ENCODE assay signal across 23 mouse cellular contexts in genomic region chr5:133940030-133940429, GRCm38 (mm10).
DNase-seq lines count a peak whose midpoint lies in the region; ATAC-seq and TF ChIP-seq lines count a peak whose summit lies in the region.
"Had no signal": no experiment of that assay in that cellular context is flagged by ENCODE, and none has a peak within 500 bp of the region (broad histone marks: within the 10 kb centered on the region; RNA-seq: fewer than 3 reads in every experiment).

No protein-coding gene starts in this region.

- DNase-seq in cerebellum, adult 11-12 months: peak; percentile 55
- DNase-seq in cerebellum, adult 11 months: no peak
- DNase-seq in forebrain, embryonic 11.5 days (ENCODE audit: low spot score): no peak
- DNase-seq in lung, embryonic 14.5 days: peak; percentile 47
- no peak for DNase-seq in lung, postnatal 10 days
- peak; percentile 14 to 46 for DNase-seq in cerebellum, postnatal 36 days
- no peak for DNase-seq in urinary bladder, postnatal 36 days (ENCODE audit: low spot score in 2 of 2)
- DNase-seq: adrenal gland, postnatal 14 days; gastrocnemius, postnatal 10 days; heart, postnatal 10 days; kidney, adult 2 months; kidney, postnatal 10 days; liver, postnatal 0 days; lung, postnatal 14 days; thymus, postnatal 25 days had no signal

- peaks cover 28% of the 10 kb centered on the region for H3K4me1 ChIP-seq in forebrain, embryonic 15.5 days
- peaks cover 4% of the 10 kb centered on the region; the same call in 1 of the 2 replicates for H3K4me1 ChIP-seq in forebrain, embryonic 11.5 days (replicated peaks; ENCODE audit: control insufficient read depth, insufficient read depth, low read length)
- H3K4me1 ChIP-seq in lung, embryonic 14.5 days (ENCODE audit: insufficient read depth): no peaks in the 10 kb centered on the region
- H3K4me1 ChIP-seq: limb, embryonic 12.5 days; stomach, embryonic 15.5 days had no signal

- peak overlapping the region; percentile 78 for H3K27ac ChIP-seq in forebrain, embryonic 15.5 days (replicated peaks)
- H3K27ac ChIP-seq in forebrain, embryonic 11.5 days (ENCODE audit: low read depth, low read length): no peak overlapping the region
- H3K27ac ChIP-seq in lung, embryonic 14.5 days (ENCODE audit: low read depth): no peak overlapping the region
- H3K27ac ChIP-seq: embryonic facial prominence, embryonic 15.5 days; hindbrain, embryonic 12.5 days; limb, embryonic 12.5 days; stomach, embryonic 15.5 days had no signal

- no peak overlapping the region for H3K4me3 ChIP-seq in forebrain, embryonic 15.5 days
- no peak overlapping the region for H3K4me3 ChIP-seq in forebrain, embryonic 11.5 days (ENCODE audit: low read depth, low read length)
- H3K4me3 ChIP-seq in lung, embryonic 14.5 days (ENCODE audit: low read depth, low read length): no peak overlapping the region
- H3K4me3 ChIP-seq: embryonic facial prominence, embryonic 15.5 days; hindbrain, embryonic 12.5 days; limb, embryonic 12.5 days; stomach, embryonic 15.5 days had no signal

- 57% methylated on average over 2 of the region's 2 CpGs for WGBS in forebrain, embryonic 15.5 days
- WGBS in forebrain, embryonic 11.5 days: 88% methylated on average over 2 of the region's 2 CpGs
- WGBS in lung, embryonic 14.5 days: 56% methylated on average over 2 of the region's 2 CpGs

- no peaks in the 10 kb centered on the region for H3K36me3 ChIP-seq in forebrain, embryonic 15.5 days
- H3K36me3 ChIP-seq in forebrain, embryonic 11.5 days (ENCODE audit: control insufficient read depth, insufficient read depth, low read length): no peaks in the 10 kb centered on the region
- H3K36me3 ChIP-seq in lung, embryonic 14.5 days (ENCODE audit: insufficient read depth): no peaks in the 10 kb centered on the region
- H3K36me3 ChIP-seq: embryonic facial prominence, embryonic 15.5 days; hindbrain, embryonic 12.5 days; limb, embryonic 12.5 days; stomach, embryonic 15.5 days had no signal

- no peak overlapping the region for H3K9ac ChIP-seq in forebrain, embryonic 15.5 days (replicated peaks)
- no peak overlapping the region for H3K9ac ChIP-seq in forebrain, embryonic 11.5 days (ENCODE audit: low read length)
- no peak overlapping the region for H3K9ac ChIP-seq in lung, embryonic 14.5 days
- H3K9ac ChIP-seq: embryonic facial prominence, embryonic 15.5 days; hindbrain, embryonic 12.5 days; limb, embryonic 12.5 days; liver, postnatal 0 days; stomach, embryonic 15.5 days had no signal

- no peak for ATAC-seq in forebrain, embryonic 15.5 days (replicated peaks)
- ATAC-seq in forebrain, embryonic 11.5 days (replicated peaks; ENCODE audit: low FRiP score): no peak
- ATAC-seq in lung, embryonic 14.5 days (ENCODE audit: insufficient read depth): no peak; the same call in 1 of the 2 replicates
- ATAC-seq: liver, postnatal 0 days had no signal

- no peaks in the 10 kb centered on the region for H3K9me3 ChIP-seq in forebrain, embryonic 15.5 days
- H3K9me3 ChIP-seq in forebrain, embryonic 11.5 days (ENCODE audit: control insufficient read depth, low read length): no peaks in the 10 kb centered on the region
- H3K9me3 ChIP-seq in lung, embryonic 14.5 days (ENCODE audit: low read depth, low read length): no peaks in the 10 kb centered on the region
- H3K9me3 ChIP-seq: embryonic facial prominence, embryonic 15.5 days; hindbrain, embryonic 12.5 days; limb, embryonic 12.5 days; stomach, embryonic 15.5 days had no signal

- no peak for TF ChIP-seq CTCF in lung, embryonic 14.5 days (IDR thresholded peaks at IDR 0.05; ENCODE audit: low read depth)

- no peaks in the 10 kb centered on the region for H3K27me3 ChIP-seq in forebrain, embryonic 15.5 days
- H3K27me3 ChIP-seq in forebrain, embryonic 11.5 days (ENCODE audit: control insufficient read depth, insufficient read depth, low read length): no peaks in the 10 kb centered on the region
- no peaks in the 10 kb centered on the region for H3K27me3 ChIP-seq in lung, embryonic 14.5 days (ENCODE audit: insufficient read depth, low read length)
- H3K27me3 ChIP-seq: embryonic facial prominence, embryonic 15.5 days; hindbrain, embryonic 12.5 days; limb, embryonic 12.5 days; stomach, embryonic 15.5 days had no signal

- no peak overlapping the region for H3K4me2 ChIP-seq in forebrain, embryonic 15.5 days (replicated peaks)
- no peak overlapping the region for H3K4me2 ChIP-seq in forebrain, embryonic 11.5 days (ENCODE audit: low read depth, low read length, severe bottlenecking)
- no peak overlapping the region for H3K4me2 ChIP-seq in lung, embryonic 14.5 days
- H3K4me2 ChIP-seq: embryonic facial prominence, embryonic 15.5 days; heart, embryonic 11.5 days; hindbrain, embryonic 12.5 days; limb, embryonic 12.5 days; liver, embryonic 11.5 days; midbrain, embryonic 11.5 days; stomach, embryonic 15.5 days had no signal

Comparison
In these comparisons a context has a peak if more than half of its experiments do, and no peak if none do; other contexts are left out.
1. DNase-seq: peak in cerebellum, adult 11-12 months (single experiment), lung, embryonic 14.5 days (single experiment) and cerebellum, postnatal 36 days (2 of 2); none in cerebellum, adult 11 months (single experiment), forebrain, embryonic 11.5 days (single experiment), lung, postnatal 10 days (single experiment) and urinary bladder, postnatal 36 days (0 of 2).